17 mouse cellular contexts compared by ENCODE assay signal in the genomic region with DNA sequence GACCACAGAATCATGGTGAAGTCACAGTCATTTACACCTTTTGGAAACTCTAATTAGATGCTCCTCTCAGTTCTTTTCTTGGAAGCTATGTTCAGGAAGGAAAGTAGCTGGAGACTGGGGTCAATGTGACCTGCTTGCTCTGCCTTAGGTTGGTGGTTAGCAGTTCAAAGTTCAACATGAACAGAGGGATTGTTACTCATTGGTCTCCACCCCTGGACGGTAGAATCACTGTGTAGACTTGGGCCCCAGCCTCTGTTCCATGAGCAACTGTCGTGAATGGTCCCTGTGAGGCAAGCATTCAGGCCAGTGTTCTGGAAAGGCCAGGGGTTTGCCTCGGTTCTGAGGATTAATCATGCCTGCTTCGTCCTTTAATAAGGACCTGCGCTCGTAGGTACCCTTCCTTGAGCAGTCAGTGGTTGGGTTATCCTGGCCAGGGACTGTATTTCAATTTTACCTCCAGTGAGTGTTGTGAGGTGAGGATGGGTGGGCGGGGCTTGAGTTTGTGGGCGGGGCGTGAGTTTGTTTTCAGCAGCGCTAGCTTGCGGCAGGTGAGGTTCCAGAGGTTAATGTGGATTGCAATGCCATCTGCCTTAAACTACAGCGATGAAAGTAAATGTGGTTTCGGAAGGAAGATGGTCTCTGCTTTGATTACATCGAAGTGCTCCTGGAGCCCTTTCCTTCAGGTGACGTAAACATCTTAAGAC.
DNase-seq lines count a peak whose midpoint lies in the region; ATAC-seq and TF ChIP-seq lines count a peak whose summit lies in the region.
"Had no signal": no experiment of that assay in that cellular context is flagged by ENCODE, and none has a peak within 500 bp of the region (broad histone marks: within the 10 kb centered on the region; RNA-seq: fewer than 3 reads in every experiment).

No protein-coding gene starts in this region.

- no peak overlapping the region for H3K4me3 ChIP-seq in midbrain, embryonic 13.5 days (replicated peaks)
- H3K4me3 ChIP-seq in midbrain, embryonic 15.5 days = no peak overlapping the region
- no peak overlapping the region for H3K4me3 ChIP-seq in forebrain, embryonic 12.5 days (replicated peaks)
- no peak overlapping the region for H3K4me3 ChIP-seq in intestine, embryonic 15.5 days (replicated peaks)
- H3K4me3 ChIP-seq in liver, embryonic 14.5 days (ENCODE audit: insufficient read depth in 1 of 2, low read depth in 2 of 2, low read length in 2 of 2) = no peak overlapping the region
- H3K4me3 ChIP-seq: erythroblast, embryonic 14.5 days; heart, adult 2 months had no signal

- H3K9me3 ChIP-seq in midbrain, embryonic 13.5 days = no peaks in the 10 kb centered on the region
- no peaks in the 10 kb centered on the region for H3K9me3 ChIP-seq in midbrain, embryonic 15.5 days
- no peaks in the 10 kb centered on the region for H3K9me3 ChIP-seq in forebrain, embryonic 12.5 days
- H3K9me3 ChIP-seq in intestine, embryonic 15.5 days = no peaks in the 10 kb centered on the region
- no peaks in the 10 kb centered on the region for H3K9me3 ChIP-seq in liver, embryonic 14.5 days (ENCODE audit: control insufficient read depth, low read length)

- H3K36me3 ChIP-seq in midbrain, embryonic 13.5 days = no peaks in the 10 kb centered on the region
- H3K36me3 ChIP-seq in midbrain, embryonic 15.5 days (replicated peaks) = no peaks in the 10 kb centered on the region
- H3K36me3 ChIP-seq in forebrain, embryonic 12.5 days (replicated peaks) = no peaks in the 10 kb centered on the region
- no peaks in the 10 kb centered on the region for H3K36me3 ChIP-seq in intestine, embryonic 15.5 days
- no peaks in the 10 kb centered on the region for H3K36me3 ChIP-seq in liver, embryonic 14.5 days (replicated peaks; ENCODE audit: control insufficient read depth, insufficient read depth, low read depth)

- H3K4me2 ChIP-seq in midbrain, embryonic 13.5 days (replicated peaks) = no peak overlapping the region
- no peak overlapping the region for H3K4me2 ChIP-seq in midbrain, embryonic 15.5 days
- H3K4me2 ChIP-seq in forebrain, embryonic 12.5 days = peak overlapping the region; percentile 21; the same call in 1 of the 2 replicates
- H3K4me2 ChIP-seq in intestine, embryonic 15.5 days (replicated peaks) = no peak overlapping the region
- no peak overlapping the region for H3K4me2 ChIP-seq in liver, embryonic 14.5 days (ENCODE audit: low read depth)

- H3K9ac ChIP-seq in midbrain, embryonic 13.5 days (replicated peaks) = no peak overlapping the region
- H3K9ac ChIP-seq in midbrain, embryonic 15.5 days = no peak overlapping the region
- H3K9ac ChIP-seq in forebrain, embryonic 12.5 days = no peak overlapping the region
- H3K9ac ChIP-seq in intestine, embryonic 15.5 days = no peak overlapping the region
- H3K9ac ChIP-seq in liver, embryonic 14.5 days (replicated peaks) = no peak overlapping the region

- 0 out of 2 replicates have a peak, but pooled peaks have one; percentile 2 for ATAC-seq in midbrain, embryonic 13.5 days
- ATAC-seq in midbrain, embryonic 15.5 days (replicated peaks) = no peak
- ATAC-seq in forebrain, embryonic 12.5 days (ENCODE audit: low FRiP score) = no peak
- ATAC-seq in intestine, embryonic 15.5 days = peak; percentile 89
- peak; percentile 39; the same call in 1 of the 2 replicates for ATAC-seq in liver, embryonic 14.5 days (ENCODE audit: insufficient read depth)
- no peak for ATAC-seq in megakaryocyte progenitor cell, adult 5-6 weeks (replicated peaks; ENCODE audit: poor library complexity)
- ATAC-seq in granulocyte monocyte progenitor cell, adult 5-6 weeks (replicated peaks; ENCODE audit: poor library complexity, severe bottlenecking) = no peak
- ATAC-seq: CD4-positive, CD25-positive, alpha-beta regulatory T cell, adult 4 months had no signal

- H3K27me3 ChIP-seq in midbrain, embryonic 13.5 days = 0 out of 2 replicates have a peak, but pooled peaks cover 6% of the 10 kb centered on the region
- H3K27me3 ChIP-seq in midbrain, embryonic 15.5 days (replicated peaks) = no peaks in the 10 kb centered on the region
- H3K27me3 ChIP-seq in forebrain, embryonic 12.5 days = peaks cover 7% of the 10 kb centered on the region; the same call in 1 of the 2 replicates
- no peaks in the 10 kb centered on the region for H3K27me3 ChIP-seq in intestine, embryonic 15.5 days (replicated peaks)
- no peaks in the 10 kb centered on the region for H3K27me3 ChIP-seq in liver, embryonic 14.5 days (ENCODE audit: control insufficient read depth, insufficient read depth, low read length)

- no peak for TF ChIP-seq CTCF in liver, embryonic 14.5 days (IDR thresholded peaks at IDR 0.05; ENCODE audit: low read depth)

- H3K4me1 ChIP-seq in midbrain, embryonic 13.5 days (replicated peaks) = peaks cover 36% of the 10 kb centered on the region
- H3K4me1 ChIP-seq in midbrain, embryonic 15.5 days = peaks cover 26% of the 10 kb centered on the region
- H3K4me1 ChIP-seq in forebrain, embryonic 12.5 days = peaks cover 52% of the 10 kb centered on the region
- no peaks in the 10 kb centered on the region for H3K4me1 ChIP-seq in intestine, embryonic 15.5 days (replicated peaks)
- peaks cover 0 to 1% of the 10 kb centered on the region in 2 experiments; a peak in 1 of 4 replicates for H3K4me1 ChIP-seq in liver, embryonic 14.5 days (replicated peaks; ENCODE audit: control insufficient read depth in 2 of 2, insufficient read depth in 2 of 2, low read length in 1 of 2)

- WGBS in midbrain, embryonic 13.5 days = 45% methylated on average over 15 of the region's 15 CpGs
- WGBS in midbrain, embryonic 15.5 days = 47% methylated on average over 15 of the region's 15 CpGs
- WGBS in forebrain, embryonic 12.5 days = 30% methylated on average over 15 of the region's 15 CpGs
- WGBS in intestine, embryonic 15.5 days = 42% methylated on average over 15 of the region's 15 CpGs
- 33% methylated on average over 15 of the region's 15 CpGs for WGBS in liver, embryonic 14.5 days (ENCODE audit: insufficient replicate concordance)

- DNase-seq in liver, embryonic 14.5 days (ENCODE audit: low read depth in 3 of 3, low spot score in 3 of 3) = no peak
- no peak for DNase-seq in right cerebral cortex, postnatal 4 days
- DNase-seq: cerebellum, adult 18-20 months; heart, adult 2 months; heart, postnatal 14 days; lung, postnatal 10 days; right cerebral cortex, postnatal 25 days; thymus, postnatal 25 days had no signal

- no peak overlapping the region for H3K27ac ChIP-seq in midbrain, embryonic 13.5 days
- H3K27ac ChIP-seq in midbrain, embryonic 15.5 days = no peak overlapping the region
- 0 out of 2 replicates have a peak overlapping the region, but pooled peaks have one; percentile 2 for H3K27ac ChIP-seq in forebrain, embryonic 12.5 days
- H3K27ac ChIP-seq in intestine, embryonic 15.5 days = no peak overlapping the region
- no peak overlapping the region for H3K27ac ChIP-seq in liver, embryonic 14.5 days
- H3K27ac ChIP-seq: heart, adult 2 months; kidney, postnatal 0 days had no signal

- no peak for TF ChIP-seq EP300 in liver, embryonic 14.5 days (IDR thresholded peaks at IDR 0.05; ENCODE audit: low read depth)

Comparison
In these comparisons a context has a peak if more than half of its experiments do, and no peak if none do; other contexts are left out.
1. ATAC-seq: peak in midbrain, embryonic 13.5 days (single experiment), intestine, embryonic 15.5 days (single experiment) and liver, embryonic 14.5 days (single experiment); none in midbrain, embryonic 15.5 days (single experiment), forebrain, embryonic 12.5 days (single experiment), megakaryocyte progenitor cell, adult 5-6 weeks (single experiment) and granulocyte monocyte progenitor cell, adult 5-6 weeks (single experiment).